Mouse (Mus musculus) left cerebral cortex, adult 18-20 months (tissue): ENCODE data around the gene Arpp21. TPM values are rescaled to one million over a fixed set of nuclear protein-coding genes. Genes with fewer than 3 reads are reported as not detected.

ENCODE experiments used
- DNase-seq, 2 experiments: peaks; one replicate each; pipeline ENCODE4 v3.0.0; 2021 to 2022; ENCODE audit warnings: low spot score in 2 of 2, mixed read lengths in 1 of 2
- total RNA-seq, 2 experiments: library from RNA; stranded (reverse); gene quantifications; 2 replicates each; pipeline ENCODE4 v1.2.3; 2021

Arpp21 gene
- total RNA-seq, 2 experiments from 2014 or later = 673 to 751 TPM

DNA sequence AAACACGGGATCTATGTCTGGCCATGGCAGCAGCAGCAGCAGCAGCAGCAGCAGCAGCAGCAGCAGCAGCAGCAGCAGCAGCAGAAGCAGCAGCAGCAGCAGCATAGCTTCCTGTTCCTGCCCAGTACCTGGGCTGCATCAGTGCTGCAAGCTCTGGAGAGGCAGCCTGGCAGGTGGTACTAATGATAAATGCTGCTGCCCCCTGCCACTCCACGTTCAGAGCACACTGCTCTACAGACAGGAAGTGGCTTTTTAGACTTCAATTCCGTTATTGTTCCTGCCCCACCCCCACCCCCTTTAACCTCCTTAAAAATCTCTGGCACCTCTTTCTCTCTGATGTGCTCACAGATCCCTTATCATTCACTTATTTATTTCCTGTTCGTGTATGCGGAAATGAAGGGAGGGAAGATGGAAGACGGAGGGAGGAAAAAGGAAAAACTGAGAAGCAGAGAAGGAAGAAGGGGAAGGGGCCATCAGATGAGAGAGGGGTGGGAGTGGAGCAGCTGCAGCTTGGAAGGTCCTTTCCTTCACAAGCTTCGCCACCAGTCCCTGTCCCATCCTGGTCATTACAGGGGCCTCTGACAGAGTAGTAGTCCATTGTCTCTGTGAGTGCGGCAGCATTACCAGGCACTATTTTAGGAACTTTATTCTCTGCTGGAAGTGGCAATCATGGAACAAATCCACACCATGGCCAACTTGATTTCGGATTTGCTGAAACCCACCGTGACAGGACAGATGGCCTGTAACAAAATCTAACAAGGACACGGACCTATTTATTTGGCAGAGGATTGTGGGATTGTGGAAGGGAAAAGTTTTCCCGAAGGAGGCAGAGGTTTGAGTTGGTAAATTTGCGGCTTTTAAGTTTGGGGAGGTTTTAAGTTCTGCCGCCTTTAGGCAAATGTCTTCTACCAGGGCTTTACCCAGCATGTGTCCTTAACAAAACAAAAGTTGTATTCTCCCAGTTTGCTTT lies 49.1 kb downstream of the Arpp21 start:
- no peak for DNase-seq

DNA sequence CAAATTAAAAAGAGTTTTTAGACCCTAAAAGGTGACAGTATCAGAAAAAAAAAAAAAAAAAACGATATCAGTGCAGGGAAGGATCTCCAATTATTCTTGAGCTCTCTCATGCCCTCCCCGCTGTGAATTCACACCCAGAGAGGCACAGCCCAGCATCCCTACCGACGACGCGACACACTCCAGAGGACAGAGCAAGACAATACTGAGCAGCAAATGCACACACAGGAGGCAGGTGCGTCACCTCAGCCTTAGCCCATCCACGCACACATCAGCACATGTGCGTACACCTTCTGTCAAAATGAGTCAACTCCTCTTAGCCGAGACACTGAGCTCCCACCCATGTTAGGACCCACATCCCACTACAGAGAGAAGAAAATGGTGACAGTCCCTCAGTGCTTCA lies 50.0 kb downstream of the Arpp21 start:
- DNase-seq = no peak

DNA sequence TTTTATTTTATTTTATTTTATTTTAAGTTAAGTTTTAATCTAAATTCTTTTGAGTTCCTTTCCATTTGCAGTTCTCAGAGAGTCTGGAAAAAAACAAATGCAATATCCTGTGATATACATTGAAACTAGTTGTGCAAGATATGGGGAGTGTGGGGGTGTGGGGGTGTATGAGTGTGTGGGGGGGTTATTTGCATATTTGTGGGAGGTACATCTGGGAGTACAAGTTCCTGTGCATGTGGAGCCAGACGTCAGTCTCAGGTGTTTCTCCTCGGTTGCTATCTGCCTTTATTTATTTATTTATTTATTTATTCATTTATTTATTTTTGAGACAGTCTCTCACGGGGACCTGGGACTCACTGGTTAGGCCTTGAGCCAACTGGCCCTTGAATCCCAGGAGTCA lies 53.0 kb downstream of the Arpp21 start:
- no peak for DNase-seq

DNA sequence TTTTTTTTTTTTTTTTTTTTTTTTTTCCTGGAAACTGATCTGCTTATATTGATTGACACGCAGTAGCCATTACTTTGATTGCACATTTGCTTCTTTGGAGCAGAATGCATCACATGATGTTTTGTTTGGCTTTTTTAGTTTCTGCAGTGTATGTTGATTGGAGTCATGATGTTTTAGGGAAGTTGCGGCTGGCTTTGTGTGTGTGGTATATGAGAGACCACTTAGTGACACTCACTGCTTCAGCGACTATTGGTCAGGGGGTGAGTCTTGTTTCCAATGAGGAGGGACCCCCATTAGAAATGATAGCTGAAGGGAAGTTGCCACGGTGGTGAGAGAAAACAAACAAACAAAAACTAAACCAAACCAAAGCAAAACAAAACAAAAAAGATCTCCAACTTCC lies 55.7 kb downstream of the Arpp21 start:
- no peak for DNase-seq

DNA sequence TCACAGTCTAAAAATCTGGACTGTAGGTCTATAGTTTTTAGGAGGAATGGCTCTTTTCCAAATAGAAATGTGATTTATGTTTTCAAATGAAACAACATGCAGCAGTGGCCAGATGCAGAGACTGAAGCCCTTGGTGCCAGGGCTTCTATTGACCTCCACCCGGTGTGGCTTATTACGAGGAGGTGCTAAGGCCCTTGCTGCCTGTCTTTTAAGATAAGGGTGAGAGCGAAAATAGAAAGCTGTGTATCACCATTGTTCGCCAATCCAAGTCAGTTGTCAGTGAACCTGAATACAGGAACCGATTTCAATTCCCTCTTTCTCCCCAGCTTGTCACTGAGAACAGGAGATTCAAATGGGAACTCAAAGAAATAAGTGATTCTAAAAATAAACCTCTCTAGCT lies 57.3 kb downstream of the Arpp21 start:
- no peak for DNase-seq

DNA sequence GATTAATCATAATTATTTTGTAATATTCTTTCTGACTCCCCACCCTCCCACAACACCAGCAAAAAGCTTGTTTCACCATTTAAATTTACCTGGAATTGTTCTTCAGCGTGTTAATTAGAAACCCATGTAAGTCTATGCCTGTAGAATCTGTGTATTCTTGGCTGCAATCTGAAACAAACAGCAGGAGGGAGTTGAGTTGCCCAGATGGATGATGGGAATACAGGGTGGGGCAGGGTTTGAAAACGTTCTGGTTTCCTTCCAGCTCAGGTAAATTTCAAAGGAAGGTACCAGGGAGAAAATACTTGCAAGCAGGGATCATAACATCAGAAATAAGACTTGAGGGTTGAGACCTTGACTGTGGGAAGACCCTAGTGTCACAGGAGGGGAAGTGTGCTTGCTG lies 58.2 kb downstream of the Arpp21 start:
- no peak for DNase-seq

DNA sequence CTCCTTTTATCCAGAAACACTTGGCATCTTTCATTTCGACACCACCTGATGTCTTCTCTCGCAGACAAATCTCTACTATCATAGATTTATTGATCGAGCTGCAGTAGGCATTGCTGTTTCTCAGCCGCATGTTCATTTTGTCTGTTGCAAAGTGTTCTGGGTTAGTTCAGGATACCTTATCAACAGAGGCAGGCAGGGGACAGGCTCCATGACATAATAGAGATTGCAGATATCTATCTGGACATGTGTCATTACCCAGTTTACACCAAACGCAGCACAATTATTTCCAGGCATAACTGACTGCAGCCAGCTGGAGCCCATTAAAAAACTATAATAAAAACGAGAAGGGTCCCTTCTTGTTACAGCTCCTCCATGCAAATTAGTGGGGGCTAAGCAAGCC lies 59.4 kb downstream of the Arpp21 start:
- DNase-seq = no peak

DNA sequence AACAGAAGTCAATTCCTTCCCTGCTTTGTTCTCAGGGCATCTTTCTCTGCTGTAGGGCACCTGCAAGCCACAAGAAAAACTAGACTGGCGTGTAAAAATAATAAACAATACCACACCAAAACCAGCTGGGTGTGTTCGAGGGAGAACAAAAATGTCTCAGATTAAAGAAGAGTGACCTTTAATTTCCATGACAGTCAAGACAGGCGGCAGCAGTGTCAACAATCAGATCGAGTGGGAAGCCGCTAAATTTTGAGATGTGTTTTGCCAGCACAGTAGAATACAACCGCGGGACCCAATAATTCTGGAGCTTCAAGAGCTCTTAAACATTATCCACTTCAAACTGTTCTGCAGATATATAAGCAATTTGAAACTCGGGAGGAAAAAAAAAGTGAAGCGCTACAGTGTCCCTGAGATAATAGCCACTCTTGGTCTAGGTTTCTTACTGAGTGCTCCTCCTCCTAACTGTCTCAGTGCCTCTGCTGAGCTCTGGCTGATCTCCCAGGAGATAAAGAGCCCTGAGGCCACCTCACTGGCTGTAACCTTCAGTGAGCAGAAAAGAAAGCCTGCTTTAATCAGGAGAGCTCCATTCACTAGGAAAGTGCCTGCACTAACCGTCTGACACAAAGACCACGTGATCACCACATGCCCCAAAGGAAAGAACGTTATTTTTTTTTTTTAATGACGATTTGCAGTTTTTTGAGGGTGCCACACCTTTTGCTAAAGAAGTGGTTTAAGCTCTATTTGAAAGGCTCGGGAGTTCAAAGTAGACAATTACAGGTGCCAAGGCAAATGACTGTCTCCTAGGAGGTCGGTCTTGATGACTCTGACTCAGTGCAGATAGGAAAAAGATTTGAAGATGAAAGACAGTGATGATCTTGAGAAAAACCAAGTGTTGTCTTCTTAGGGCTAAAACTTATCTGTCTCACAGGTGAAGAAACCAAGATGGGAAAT lies 61.1 kb downstream of the Arpp21 start:
- no peak for DNase-seq

DNA sequence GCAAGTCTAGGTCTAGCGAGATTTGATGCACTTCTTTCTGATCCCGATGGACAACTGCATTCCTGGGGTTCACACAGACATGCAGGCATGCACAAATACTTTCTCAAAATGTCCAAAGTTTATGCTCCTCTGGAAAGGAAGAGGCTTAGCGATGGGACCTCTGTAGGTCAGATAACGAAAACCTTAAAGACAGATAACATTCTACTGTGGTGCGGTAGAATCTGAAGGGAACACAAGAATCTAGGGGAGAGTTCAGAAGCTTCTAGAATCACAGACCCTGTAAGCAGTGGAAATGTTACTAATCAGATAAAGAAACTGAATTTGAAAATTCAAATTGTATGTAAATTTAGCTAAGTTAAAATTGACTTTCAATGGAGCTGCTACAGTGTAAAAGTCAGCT lies 62.0 kb downstream of the Arpp21 start:
- DNase-seq = no peak

DNA sequence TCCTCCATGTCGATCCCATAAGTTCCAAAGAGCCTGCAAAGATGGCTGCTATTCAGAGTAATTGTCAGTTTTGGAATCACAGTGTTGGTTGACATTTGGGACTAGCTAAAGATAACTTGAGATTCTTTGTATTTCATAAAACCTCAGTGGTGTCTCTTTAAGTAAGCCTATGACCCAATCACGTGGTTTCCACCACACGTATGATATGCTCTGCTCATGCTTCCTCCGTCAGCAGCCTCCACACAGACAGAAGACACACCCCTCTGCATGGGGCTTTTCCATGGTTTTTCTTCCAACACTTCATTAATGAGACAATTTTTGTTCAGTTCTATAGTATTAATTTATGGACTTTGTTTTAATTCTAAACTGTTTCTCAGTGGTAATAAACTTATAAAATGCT lies 71.1 kb downstream of the Arpp21 start:
- no peak for DNase-seq

DNA sequence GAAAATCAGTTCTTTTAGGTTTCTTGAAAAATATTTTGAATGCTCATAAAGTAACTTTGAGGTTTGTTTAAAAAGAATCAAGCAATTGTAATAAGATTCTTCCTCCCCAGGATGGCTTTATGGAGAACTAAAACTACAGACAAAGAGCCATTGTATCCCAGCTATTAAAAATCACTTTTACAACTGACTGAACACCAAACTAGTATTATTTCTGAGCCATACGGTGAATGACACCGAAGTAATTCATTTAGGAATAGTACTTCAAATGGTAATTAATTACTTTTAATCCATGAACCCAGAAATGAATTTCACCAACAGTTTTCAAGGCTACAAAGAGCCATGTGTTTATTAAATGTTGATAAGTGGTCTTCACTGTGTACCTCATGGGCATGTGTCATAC lies 74.8 kb downstream of the Arpp21 start:
- DNase-seq = no peak

DNA sequence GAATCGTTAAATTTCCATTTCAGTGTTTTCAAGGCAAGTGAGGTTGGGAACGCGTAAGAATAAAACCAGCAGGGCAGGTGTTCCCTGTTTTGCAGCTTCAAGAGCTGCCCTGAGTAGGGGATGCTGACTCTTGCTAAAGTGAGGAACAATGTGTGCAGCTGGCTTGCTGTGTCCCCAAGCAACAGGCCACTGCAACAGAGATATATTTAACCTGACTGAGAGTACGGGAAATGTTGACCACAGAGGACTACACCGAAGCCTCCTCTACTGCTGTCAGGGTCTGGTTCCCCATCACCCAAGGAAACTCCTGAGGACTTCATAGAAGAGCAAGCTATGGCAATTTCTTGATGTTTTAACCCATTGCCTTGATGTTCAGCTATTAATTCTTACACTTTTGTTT lies 81.8 kb downstream of the Arpp21 start:
- DNase-seq = no peak

DNA sequence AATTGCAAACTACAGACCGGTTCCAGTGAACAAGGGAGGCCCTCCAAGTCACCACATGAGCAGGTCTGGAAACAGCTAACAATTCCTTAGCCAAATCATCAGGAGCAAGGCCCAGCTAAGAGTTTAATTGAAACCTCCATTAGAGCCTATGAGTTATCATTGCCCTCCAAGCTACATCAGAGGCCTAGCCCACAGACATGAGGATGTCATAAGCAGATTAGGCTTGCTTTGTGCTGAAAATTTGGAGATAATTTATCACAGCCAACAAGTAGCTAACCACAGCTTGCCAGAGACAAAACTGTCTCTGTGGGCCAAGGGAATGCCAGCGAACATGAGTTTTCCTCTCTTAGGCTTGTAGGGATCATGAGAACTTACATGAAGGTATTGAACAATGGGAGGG lies 83.0 kb downstream of the Arpp21 start:
- no peak for DNase-seq

DNA sequence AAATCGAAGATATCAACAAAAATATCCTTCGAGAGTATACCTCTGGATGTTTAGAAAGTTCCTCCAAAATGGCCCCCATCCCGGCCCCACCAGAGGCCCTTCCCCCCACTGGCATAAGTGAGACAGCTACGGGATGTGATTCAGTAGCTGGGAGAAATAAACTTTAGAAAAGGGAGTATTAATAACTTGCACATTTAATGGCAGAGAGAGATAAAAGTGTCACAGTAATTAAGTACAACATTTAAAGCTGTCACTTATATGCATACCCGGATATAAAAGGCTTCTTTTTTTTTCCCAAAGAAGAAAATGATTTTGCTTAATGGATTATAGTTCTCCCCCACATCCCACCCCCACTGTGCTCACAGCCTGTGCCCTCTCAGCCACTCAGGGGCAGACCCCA lies 84.6 kb downstream of the Arpp21 start:
- DNase-seq = no peak

DNA sequence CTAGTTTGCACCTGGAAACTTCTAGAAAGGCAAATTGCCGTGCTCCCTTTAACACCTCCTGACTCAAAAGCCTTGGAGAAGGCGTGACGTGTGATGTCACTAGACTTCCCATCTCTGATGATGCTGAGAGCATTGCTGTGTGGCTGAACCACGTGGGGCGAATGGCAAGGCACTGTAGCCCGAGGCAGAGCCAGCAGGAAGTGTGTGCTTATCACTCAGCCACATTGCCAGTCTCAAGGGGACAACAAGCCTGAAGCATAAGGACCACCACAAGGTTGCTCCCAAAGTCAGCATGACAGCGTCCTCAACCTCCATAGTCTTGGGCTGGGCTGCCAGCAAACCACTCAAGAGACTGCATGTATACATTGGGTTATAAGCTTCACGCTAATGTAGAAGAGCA lies 95.1 kb downstream of the Arpp21 start:
- DNase-seq = no peak

DNA sequence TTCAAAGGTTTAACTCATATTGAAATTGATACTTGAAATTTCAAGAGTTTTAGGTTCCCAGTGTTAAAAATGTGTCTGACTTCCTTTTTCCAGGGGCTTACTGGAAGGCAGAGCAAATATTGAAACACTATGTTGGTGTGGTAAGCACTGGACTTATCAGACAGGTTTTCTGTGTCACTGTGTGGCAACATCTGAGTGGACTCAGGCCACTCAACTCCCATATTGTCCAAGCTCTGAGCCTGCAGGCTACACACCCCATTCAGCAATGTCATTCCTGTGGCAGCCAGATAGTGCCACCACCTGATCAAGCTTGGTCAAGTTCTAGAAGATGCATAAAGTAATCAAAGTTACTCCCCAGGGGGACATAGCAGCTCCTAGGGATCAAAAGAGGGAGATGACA lies 97.9 kb downstream of the Arpp21 start:
- no peak for DNase-seq

DNA sequence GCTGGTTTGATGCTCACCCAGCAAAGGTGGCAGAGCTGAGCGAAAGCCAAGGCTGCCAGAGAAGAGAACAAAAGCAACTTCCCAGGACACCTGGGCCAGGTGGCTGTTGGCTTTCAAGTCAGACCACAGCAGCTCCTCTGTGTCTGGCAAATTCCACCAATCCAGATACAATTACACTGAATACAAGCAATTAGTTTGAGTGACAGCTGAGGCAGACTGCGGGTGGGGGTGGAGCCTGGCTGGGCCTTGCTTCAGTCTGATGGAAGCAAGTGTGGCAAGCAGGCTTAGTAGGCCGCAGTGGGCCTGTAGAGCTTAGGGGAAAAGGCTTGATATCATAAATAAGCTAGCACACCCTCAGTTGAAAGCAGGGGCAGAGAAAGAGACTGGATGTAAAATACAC lies 104.9 kb downstream of the Arpp21 start:
- peak in 1 of 2 experiments; percentile 44 for DNase-seq

DNA sequence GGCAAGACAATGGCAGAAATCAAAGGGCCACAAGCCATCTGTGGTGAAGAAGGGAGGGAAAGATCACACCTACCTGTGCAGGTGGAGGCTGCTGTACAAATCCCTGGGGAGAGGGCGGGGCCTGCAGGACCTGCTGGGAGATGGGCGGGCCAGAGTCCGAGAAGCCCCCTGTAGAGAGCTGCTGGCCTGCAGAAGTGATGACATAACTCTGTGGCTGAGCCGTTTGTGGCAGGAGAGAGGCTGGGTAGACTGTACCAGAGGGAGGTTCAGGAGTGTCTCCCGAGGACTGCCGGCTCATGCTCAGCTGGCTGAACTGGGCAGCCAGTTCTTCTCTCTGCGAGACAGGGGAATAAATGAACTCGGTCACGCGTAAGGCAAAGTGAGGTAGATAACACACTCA lies 111.1 kb downstream of the Arpp21 start:
- DNase-seq = no peak

DNA sequence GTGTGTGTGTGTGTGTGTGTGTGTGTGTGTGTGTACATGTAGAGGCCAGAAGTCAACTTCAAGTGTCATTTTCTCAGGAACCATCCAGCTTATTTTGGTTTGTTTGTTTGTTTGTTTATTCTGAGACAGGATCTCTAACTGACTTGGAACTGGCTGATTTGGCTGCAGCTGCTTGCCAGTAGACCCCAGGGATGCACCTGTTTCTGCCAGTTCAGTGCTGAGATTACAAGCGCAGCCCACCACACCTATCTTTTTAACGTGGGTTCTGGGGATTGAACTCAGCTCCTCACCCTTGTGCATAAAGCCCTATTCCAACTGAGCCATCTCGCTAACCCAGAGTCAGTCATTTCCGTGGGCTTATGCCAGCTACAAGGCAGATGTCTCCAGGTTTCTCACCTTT lies 111.6 kb downstream of the Arpp21 start:
- DNase-seq = no peak

DNA sequence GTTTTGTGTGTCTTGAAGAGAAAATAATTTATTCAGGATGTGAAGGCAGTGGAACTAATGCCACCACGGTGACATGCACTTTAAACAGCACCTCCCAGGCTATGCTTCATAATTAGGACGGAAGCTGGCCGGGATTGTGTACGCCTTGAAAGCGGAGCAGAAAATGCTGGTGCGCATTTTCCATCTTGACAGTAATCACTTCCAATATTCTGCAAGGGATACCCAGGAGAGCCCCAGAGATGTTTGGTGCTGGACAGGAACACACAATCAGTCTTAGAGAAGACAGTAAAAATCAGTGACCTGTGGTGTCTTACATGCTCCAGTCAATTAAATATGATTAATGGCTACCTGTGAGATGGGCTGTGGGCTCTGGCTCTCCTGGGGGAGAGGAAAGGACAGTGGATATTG lies 112.3 kb downstream of the Arpp21 start:
- no peak for DNase-seq

DNA sequence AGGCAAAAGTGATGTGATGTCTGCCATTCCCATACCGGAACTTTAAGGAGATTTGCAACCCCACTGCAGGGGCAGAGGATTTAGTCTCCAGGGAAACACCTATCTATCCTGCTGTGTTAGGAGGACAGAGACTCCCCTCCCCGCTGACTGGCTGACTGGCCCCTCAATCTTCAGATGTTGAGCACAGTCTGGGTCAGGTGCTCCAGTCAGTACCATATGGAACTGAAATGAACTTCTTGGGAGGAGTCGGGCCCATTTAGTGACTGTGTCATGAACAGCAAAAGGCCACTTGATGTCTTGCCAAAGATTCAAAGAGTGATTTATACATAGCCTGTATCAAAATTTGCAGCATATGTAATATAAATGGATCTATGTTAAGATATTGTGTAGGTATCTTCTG lies 116.2 kb downstream of the Arpp21 start:
- no peak for DNase-seq

DNA sequence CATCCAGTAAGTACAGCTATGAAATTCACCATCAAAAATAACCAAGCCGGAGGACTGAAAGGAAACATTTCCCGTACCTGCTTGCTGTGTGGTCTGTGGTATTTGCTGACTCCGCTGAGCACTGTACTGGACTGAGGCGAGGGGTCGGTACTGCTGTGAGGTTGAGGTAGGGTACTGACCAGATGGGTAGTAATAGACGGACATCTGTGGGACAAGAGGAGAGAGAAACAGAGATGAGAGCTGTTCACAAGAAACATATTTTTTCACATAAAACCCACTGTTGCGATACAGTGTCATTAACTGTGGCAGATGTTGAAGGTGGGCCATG lies 116.7 kb downstream of the Arpp21 start:
- no peak for DNase-seq
